Mouse (Mus musculus): ENCODE results near the gene Vmn2r3.
"Not testable (repeated sequence)": the region's sequence is repeated elsewhere in the genome, so short reads cannot be mapped to it uniquely, and the experiment has no call there.

Gene Vmn2r3

DNA sequence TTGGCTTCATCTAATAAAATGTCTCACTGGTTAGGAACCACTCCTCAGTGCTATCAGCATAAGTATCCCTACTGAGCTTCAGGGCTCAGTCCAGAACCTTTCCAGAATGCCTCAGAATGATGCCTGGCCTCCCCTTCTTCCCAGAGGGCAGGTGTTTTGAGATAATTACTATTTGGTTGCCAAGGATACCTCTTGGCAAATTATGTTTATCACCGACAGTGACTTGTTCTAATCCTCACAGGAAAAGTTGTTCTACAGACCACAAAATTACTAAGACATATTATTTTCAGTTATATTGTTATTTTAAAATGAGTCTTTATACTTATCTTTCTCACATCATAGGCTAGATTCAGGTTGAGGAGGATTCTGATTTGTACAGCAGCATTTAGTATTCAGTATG is at the start of gene Vmn2r3:
Vmn2r3 (minus strand) TSS at position 101 of the 400 bp plus-strand sequence.
- DNase-seq (ENCODE audit: low read depth, low spot score): no peak

DNA sequence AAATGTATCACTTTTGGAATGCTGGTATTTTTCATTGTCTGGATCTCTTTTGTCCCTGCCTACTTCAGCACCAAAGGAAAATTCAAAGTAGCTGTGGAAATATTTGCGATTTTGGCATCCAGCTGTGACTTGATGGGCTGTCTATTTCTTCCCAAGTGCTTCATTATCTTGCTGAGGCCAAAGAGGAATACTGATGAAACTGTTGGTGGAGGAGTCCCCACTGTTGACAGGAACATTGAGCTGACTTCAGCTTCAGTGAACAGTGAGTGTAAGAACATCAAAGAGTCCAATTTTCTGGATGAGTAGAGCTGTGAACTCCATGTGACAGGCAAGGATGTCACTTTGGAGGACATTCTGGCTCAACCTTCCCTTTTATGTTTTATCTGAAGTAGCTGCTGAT is 43.0 kb upstream of the Vmn2r3 start:
- DNase-seq (ENCODE audit: low read depth, low spot score): no peak

DNA sequence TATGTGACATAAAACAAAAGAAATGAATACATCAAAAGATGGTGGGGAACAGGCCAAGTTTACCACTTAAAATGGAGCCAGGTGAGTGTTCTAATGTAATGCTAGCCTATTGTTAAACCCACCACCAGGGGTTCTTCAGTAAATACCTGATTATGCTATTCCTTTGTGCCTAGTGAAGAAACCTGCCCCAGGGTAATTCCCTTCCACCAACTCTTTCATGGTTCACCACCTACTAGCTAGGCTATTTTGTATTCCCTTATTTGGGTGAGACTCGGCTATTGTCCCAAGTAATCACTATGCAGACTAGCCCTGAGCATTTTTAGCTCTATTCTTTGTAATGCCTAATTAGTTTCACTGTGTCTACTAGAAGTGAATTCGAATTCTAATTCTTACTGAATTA is 32.3 kb upstream of the Vmn2r3 start:
- no peak for DNase-seq (ENCODE audit: low read depth, low spot score)

DNA sequence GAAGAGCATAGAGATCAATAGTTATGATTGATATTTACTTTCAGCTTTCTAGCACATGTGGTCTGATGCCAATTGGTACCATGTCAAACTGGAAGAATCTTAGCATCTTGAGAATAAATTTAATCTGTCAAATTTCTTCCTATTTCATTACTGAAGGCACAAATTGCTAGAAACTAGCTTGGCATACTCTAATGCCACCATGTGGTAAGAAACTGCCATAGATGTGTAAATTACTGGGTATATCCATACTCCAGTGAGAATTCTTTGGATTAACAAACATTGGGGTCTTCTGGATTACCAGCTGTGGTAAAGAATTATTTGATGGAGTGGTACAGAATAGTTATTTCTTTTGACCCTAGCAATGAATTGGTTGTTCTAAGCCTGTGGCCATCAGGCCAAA is 17.3 kb upstream of the Vmn2r3 start:
- no peak for DNase-seq (ENCODE audit: low read depth, low spot score)

DNA sequence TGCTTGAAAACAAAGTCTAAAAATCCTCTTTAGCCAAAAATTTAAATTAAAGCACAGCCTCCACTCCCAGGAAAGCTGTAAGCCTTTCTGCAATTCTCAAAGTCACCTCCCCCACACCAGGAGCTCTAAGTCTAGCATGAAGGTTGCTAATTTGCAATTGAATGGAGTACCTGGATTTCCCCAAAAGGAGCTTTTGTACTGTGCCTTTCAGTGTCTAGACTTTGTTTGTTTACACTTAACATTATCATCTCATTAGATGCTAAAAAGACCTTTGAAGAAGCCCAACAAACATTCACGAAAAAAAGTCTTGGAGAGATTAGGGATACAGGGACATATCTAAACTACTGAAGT is 23.8 kb downstream of the Vmn2r3 start:
- no peak for DNase-seq (ENCODE audit: low read depth, low spot score)

DNA sequence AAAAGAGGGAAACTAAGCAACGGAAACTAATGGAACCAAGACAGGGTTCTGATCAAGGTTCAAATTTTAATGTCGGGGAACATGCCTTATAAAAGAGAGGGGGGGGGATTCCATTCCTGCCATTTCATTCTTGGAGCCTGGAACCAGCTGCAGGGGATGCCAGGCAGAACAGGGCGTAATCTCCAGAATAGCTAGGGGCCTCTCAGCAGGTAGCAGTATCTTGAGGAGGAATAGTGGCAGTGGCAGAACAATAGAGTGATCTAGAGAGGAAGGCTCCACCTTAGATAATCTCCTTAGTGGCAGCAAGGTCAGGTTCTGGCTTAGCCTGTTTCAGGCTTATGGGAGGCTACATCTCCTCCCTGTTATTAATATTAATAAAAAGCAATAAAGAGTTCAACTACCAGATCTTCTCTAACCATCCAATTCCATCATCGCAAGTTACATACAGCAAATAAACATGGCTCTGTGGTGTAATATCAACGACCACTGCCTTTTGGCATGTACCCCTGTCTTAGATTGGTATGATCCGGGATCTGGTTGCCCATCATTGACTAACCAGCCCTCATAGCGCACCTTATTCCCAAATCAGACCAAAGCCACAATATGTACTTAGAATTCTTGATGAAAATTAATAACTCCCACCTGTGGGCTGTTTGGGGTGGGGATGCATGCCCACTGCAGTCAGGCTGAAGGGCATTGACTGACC is 24.3 kb downstream of the Vmn2r3 start:
- not testable (repeated sequence) for DNase-seq (ENCODE audit: low read depth, low spot score)

DNA sequence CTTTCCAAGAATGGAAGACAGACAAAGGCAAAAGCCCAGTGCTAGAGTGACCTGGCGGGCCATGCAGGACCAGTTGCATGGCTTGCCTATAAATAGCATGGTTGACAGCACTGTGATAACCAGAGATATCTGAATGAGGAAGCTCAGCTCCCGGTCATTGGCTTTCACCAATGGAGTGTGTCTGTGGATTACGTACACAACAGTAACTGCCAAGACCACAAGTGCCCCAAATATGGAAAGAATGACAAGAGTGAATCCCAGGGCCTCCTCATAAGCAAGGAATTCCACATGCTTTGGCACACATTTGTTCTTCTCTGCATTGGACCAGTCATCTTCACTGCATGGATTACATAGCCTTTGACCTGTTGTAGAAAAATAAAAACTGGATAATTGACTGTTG is 29.9 kb downstream of the Vmn2r3 start:
- no peak for DNase-seq (ENCODE audit: low read depth, low spot score)

DNA sequence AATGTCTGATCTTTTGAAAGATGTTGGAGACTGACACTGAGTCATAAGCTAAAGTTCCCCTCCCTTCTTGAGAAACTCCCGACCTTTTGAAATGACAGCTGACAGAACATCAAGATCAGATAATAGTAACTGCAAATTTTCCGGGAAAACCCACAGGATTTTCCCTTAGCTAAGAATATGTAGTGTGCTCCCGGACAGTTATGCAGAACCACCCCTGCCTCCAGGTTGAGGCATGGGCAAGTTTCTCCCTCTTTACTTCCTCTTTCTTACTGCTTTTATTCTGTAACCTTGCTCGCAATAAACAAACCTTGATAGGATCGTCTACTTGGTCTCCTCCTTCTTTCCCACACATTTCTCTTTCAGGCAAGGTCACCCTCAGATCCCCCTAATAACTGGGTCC is 37.9 kb downstream of the Vmn2r3 start:
- DNase-seq (ENCODE audit: low read depth, low spot score): no peak

DNA sequence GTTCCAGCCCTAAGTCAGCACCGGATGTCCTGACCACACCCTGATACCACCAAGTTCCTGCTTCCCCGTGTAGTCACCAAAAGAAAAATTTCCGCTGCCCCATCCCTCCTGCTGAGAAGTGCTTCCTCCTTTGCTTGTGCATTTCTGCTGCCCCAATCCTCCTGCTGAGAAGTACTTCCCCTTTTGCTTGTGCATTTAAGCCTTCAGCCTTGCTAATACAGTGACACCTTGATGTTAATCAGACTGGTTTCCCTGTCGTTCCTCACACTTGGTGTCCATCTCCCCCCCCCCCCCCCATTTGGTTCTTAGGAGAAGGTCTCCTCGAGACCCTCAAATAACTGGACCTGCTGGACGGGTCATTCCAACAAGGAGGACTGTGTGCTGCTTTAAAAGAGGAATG is 39.0 kb downstream of the Vmn2r3 start:
- not testable (repeated sequence) for DNase-seq (ENCODE audit: low read depth, low spot score)

DNA sequence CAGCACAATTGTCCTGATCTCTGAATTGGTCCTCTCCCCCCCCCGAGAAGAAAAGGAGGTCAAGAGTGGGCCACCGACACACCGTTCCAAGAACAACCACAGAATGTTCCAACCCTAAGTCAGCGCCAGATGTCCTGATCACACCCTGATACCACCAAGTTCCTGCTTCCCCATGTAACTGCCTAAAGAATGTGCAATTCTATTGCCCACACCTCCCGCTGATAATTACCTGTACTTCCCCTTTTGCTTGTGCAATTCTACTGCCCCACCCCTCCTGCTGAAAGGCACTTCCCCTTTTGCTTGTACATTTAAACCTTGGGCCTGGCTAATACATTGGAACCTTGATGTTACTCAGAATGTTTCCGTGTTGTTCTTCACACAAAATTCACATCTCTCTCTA is 54.0 kb downstream of the Vmn2r3 start:
- not testable (repeated sequence) for DNase-seq (ENCODE audit: low read depth, low spot score)

DNA sequence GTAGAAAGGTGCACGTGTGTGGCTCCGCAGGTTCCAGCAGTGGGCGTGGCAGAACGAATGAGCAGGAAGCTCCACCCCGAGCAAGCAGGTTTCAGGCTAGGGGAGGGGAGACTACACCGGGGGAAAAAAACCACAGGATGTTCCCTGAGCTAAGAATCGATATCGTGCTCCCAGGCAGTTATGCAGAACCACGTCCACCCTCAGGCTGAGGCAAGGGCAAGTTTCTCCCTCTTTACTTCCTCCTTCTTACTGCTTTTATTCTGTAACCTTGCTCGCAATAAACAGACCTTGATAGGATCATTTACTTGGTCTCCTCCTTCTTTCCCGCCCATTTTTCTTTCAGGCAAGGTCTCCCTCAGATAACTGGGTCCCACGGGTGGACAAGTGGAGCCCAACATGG is 55.9 kb downstream of the Vmn2r3 start:
- not testable (repeated sequence) for DNase-seq (ENCODE audit: low read depth, low spot score)

DNA sequence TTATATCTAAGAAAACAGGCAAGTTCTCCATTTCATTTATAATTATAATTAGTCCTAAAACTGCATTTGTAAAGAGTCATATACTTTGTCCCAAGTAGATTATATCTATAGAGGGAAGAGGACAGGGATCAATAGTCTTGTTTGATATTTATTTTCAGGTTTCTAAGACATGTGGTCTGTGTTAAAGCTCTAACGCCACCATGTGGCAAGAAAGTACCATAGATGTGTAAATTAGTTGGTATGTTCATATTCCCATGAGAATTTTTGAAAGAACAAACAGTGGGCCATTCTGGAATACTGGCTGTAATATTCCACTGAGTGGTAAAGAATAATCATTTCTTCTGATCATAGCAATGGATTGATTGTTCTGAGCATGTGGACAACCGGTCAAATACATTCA is 62.3 kb downstream of the Vmn2r3 start:
- no peak for DNase-seq (ENCODE audit: low read depth, low spot score)
